Mouse (Mus musculus) heart, postnatal 0 days (tissue): Measurements from ENCODE around the gene Casp9. TPM values are rescaled to one million over a fixed set of nuclear protein-coding genes. Genes with fewer than 3 reads are reported as not detected.

Experiments
- ATAC-seq: fragments of 200-750 bp; cut with Nextera tagmentation; 2 replicates; pipeline ENCODE4 v1.8.0; 2017; ENCODE audit warnings: low read depth, moderate number of reproducible peaks, moderate library complexity; ENCODE audit not compliant: insufficient read depth
- DNase-seq: peaks from one replicate; pipeline ENCODE4 v3.0.0-alpha.2; 2016; ENCODE audit warnings: low spot score
- H3K27ac ChIP-seq: fragments of 300-500 bp; sonication (generic); 2 replicates; pipeline ENCODE4 v1.5.1; 2014; ENCODE audit warnings: low read depth, mild to moderate bottlenecking
- H3K27me3 ChIP-seq: fragments of 300-500 bp; sonication (generic); 2 replicates; pipeline ENCODE4 v1.6.1; 2014; ENCODE audit warnings: low read length, mixed read lengths; ENCODE audit not compliant: control insufficient read depth, insufficient read depth
- H3K36me3 ChIP-seq: fragments of 300-500 bp; sonication (generic); replicated peaks from 2 replicates; pipeline ENCODE4 v1.6.1; 2014; ENCODE audit warnings: low read length, mixed read lengths; ENCODE audit not compliant: control insufficient read depth, insufficient read depth
- H3K4me1 ChIP-seq: fragments of 300-500 bp; sonication (generic); 2 replicates; pipeline ENCODE4 v1.6.1; 2014; ENCODE audit warnings: antibody characterized with exemption; ENCODE audit not compliant: control insufficient read depth, insufficient read depth
- H3K4me2 ChIP-seq: fragments of 300-500 bp; sonication (generic); 2 replicates; pipeline ENCODE4 v1.6.1; 2014; ENCODE audit warnings: low read depth, mild to moderate bottlenecking, low read length, moderate library complexity
- H3K4me3 ChIP-seq: fragments of 300-500 bp; sonication (generic); 2 replicates; pipeline ENCODE4 v1.5.1; 2014; ENCODE audit warnings: low read depth, low read length
- H3K9ac ChIP-seq: fragments of 300-500 bp; sonication (generic); replicated peaks from 2 replicates; pipeline ENCODE4 v1.6.1; 2014; ENCODE audit warnings: low read depth, low read length, mixed read lengths
- H3K9me3 ChIP-seq: fragments of 300-500 bp; sonication (generic); replicated peaks from 2 replicates; pipeline ENCODE4 v1.6.1; 2016; ENCODE audit warnings: low read length; ENCODE audit not compliant: control insufficient read depth
- CTCF ChIP-seq: IDR thresholded peaks from 2 replicates; pipeline ENCODE4 v1.5.1; 2016; ENCODE audit warnings: antibody characterized with exemption, control low read depth, low read depth
- EP300 ChIP-seq: IDR thresholded peaks from 2 replicates; pipeline ENCODE4 v1.6.1; 2016; ENCODE audit warnings: antibody characterized with exemption, low read depth
- WGBS: fragments of 180-500 bp; shearing (Covaris S2); extraction: QIAGEN DNeasy Blood & Tissue Kit; methylation state at CpG from one replicate; pipeline ENCODE4 v1.1.7; 2014; 5-methylcytosine and 5-hydroxymethylcytosine counted together
- polyA plus RNA-seq: library from polyadenylated mRNA; unstranded; fragments of >200 nt; fragmentation: Nextera tagmentation; extraction: Ambion mirVana; gene quantifications from 2 replicates; pipeline ENCODE4 v1.2.1, GENCODE M21; 2015
- total RNA-seq: library from RNA; depleted of rRNA; stranded (reverse); fragments of >200 nt; gene quantifications from 2 replicates; pipeline ENCODE4 v1.2.3, GENCODE M21; 2014; ENCODE audit warnings: low replicate concordance

Casp9 gene
- total and polyA plus RNA-seq, 2 experiments from 2014 or later: 12.8 to 26.0 TPM

GRCm38 (mm10) chr4:141817706-141818105, 24.3 kb downstream of the Casp9 start:
- Histone ChIP-seq H3K27me3 (no peaks in the 10 kb centered on the region), H3K9ac (no peak overlapping the region), H3K4me2 (no peak overlapping the region), H3K4me3 (no peak overlapping the region), H3K27ac (no peak overlapping the region), H3K36me3 (peaks cover 30% of the 10 kb centered on the region), H3K9me3 (no peaks in the 10 kb centered on the region), H3K4me1 (no peaks in the 10 kb centered on the region)
- DNase-seq: no peak
- TF ChIP-seq EP300 (no peak), CTCF (no peak)
- ATAC-seq: no peak
- WGBS: 81% methylated on average over 10 of the region's 10 CpGs

DNA sequence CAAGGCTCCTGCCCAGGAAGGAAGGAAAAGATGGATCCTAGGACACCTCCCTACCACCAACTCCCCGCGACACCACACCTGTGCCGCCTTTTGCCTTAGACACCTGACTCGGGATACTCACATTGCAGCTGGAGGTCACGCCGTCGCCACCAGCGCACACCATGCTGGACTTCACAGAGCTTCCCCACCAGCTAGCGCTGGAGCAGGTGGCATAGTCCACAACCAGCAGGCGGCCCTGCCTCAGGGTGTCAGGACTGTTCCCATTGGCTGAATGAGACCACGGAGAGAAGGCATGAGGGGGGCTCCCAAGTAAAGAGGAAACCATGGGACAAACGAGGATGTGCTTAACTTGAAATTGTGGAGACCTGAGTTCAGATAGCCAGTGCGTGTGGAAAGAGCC, 25.4 kb downstream of the Casp9 start:
- Histone ChIP-seq H3K27ac (no peak overlapping the region), H3K4me2 (no peak overlapping the region), H3K9me3 (no peaks in the 10 kb centered on the region), H3K36me3 (peaks cover 19% of the 10 kb centered on the region), H3K27me3 (no peaks in the 10 kb centered on the region), H3K4me3 (no peak overlapping the region), H3K4me1 (no peaks in the 10 kb centered on the region), H3K9ac (no peak overlapping the region)
- WGBS: 87% methylated on average over 13 of the region's 13 CpGs
- DNase-seq (no peak), ATAC-seq (no peak)
- TF ChIP-seq CTCF: no peak
- no peak for TF ChIP-seq EP300

- Histone ChIP-seq H3K27me3 (no peaks in the 10 kb centered on the region), H3K36me3 (peaks cover 14% of the 10 kb centered on the region), H3K4me1 (no peaks in the 10 kb centered on the region), H3K4me2 (no peak overlapping the region), H3K9ac (no peak overlapping the region), H3K27ac (no peak overlapping the region), H3K4me3 (no peak overlapping the region), H3K9me3 (no peaks in the 10 kb centered on the region)
- TF ChIP-seq EP300 (no peak), CTCF (no peak)
- ATAC-seq (no peak), DNase-seq (no peak)
- WGBS: 88% methylated on average over 7 of the region's 7 CpGs
These were observed 25.9 kb downstream of the Casp9 start for GRCm38 (mm10) chr4:141819316-141819715.

- 19% methylated on average over 3 of the region's 3 CpGs for WGBS
These were observed 27.8 kb downstream of the Casp9 start for GRCm38 (mm10) chr4:141821178-141821577.

GRCm38 (mm10) chr4:141822089-141822488, 28.7 kb downstream of the Casp9 start:
- WGBS: 65% methylated on average over 10 of the region's 10 CpGs
- DNase-seq (no peak), ATAC-seq (no peak)
- Histone ChIP-seq H3K4me1 (no peaks in the 10 kb centered on the region), H3K4me3 (no peak overlapping the region), H3K9me3 (no peaks in the 10 kb centered on the region), H3K36me3 (no peaks in the 10 kb centered on the region), H3K27ac (no peak overlapping the region), H3K4me2 (no peak overlapping the region), H3K9ac (no peak overlapping the region), H3K27me3 (no peaks in the 10 kb centered on the region)
- TF ChIP-seq EP300 (no peak), CTCF (peak; percentile 15; the same call in 1 of the 2 replicates)

More at GRCm38 (mm10) chr4:141821178-141821577, 27.8 kb downstream of the Casp9 start:
- H3K36me3 ChIP-seq: no peaks in the 10 kb centered on the region
- H3K9me3 ChIP-seq: no peaks in the 10 kb centered on the region
- DNase-seq (no peak), ATAC-seq (peak; percentile 37; the same call in 1 of the 2 replicates)
- TF ChIP-seq EP300: no peak
- TF ChIP-seq CTCF: no peak
- H3K4me1 ChIP-seq: no peaks in the 10 kb centered on the region
- H3K4me3 ChIP-seq: no peak overlapping the region
- no peaks in the 10 kb centered on the region for H3K27me3 ChIP-seq
- no peak overlapping the region for H3K27ac ChIP-seq
- H3K9ac ChIP-seq: no peak overlapping the region
- no peak overlapping the region for H3K4me2 ChIP-seq

DNA sequence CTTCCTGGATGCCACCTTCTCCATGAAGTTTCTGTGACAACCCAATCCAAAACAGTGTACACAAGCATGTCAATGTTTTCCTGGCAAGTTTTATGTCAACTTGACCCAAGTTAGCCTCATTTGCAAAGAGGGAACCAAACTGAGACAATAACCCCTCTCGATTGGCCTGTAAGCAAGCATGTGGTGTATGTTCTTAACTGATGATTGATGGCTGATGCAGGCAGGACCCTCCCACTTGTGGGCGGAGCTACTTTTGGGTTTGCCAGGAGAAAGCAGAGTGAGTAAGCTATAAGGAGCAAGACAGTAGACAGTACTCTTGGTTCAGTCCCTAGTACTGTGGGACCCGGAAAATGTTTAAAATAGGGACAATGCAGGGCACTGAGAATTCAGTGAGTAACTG, 29.6 kb downstream of the Casp9 start:
- Histone ChIP-seq H3K36me3 (no peaks in the 10 kb centered on the region), H3K9ac (no peak overlapping the region), H3K4me2 (no peak overlapping the region), H3K27ac (no peak overlapping the region), H3K9me3 (no peaks in the 10 kb centered on the region), H3K27me3 (no peaks in the 10 kb centered on the region), H3K4me1 (no peaks in the 10 kb centered on the region), H3K4me3 (no peak overlapping the region)
- WGBS: 47% methylated on average over 3 of the region's 3 CpGs
- TF ChIP-seq CTCF: no peak
- TF ChIP-seq EP300: no peak
- no peak for DNase-seq
- ATAC-seq: no peak
